Mouse (Mus musculus) megakaryocyte progenitor cell, adult 5-6 weeks (primary cell): ENCODE data around the gene Rex1bd. TPM values are rescaled to one million over a fixed set of nuclear protein-coding genes. Genes with fewer than 3 reads are reported as not detected.

Source experiments
- ATAC-seq: replicated peaks from 2 replicates; pipeline ENCODE4 v1.8.0; 2016; ENCODE audit warnings: mild to moderate bottlenecking, moderate TSS enrichment, inconsistent platforms; ENCODE audit not compliant: poor library complexity
- total RNA-seq, 2 experiments: library from RNA; stranded (forward) in 1 of 2; stranded (reverse) in 1 of 2; fragments of 157-497, 149-512 nt in 1 of 2; fragments of 200-1000 nt in 1 of 2; gene quantifications; 2 replicates each; pipeline versions ENCODE4 v1.2.3 to v1.2.4; 2015 to 2017

Rex1bd gene
- total RNA-seq (2015) (40.6 and 41.3 TPM in 2 replicates), total RNA-seq (2017) (42.1 and 50.4 TPM in 2 replicates)

GRCm38 (mm10) chr8:70506328-70507026 is at the start of gene Rex1bd:
Gene Rex1bd, minus strand, starts transcription at chr8:70506752.
- ATAC-seq = peak; percentile 56

GRCm38 (mm10) chr8:70555079-70555747 is 48.7 kb upstream of the Rex1bd start:
- ATAC-seq = no peak

DNA sequence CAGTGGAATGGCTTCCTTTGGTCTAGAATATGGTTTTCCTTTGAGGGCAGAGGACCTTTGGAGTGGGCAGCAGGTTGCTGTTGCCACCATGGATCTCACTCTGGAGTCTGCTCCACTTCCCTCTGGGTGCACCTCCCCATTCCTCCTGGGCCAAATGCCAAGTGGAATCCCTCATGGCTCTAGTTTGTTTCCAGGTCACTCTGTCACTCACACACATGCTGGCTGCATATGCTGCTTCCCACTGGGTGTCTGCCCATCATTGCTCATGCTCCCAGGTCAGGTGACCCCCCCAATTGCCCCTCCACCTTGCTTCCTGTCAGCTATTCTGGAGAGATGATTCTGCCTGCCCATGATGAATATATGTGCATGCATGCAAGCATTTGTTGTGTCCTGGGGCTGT is 47.2 kb upstream of the Rex1bd start:
- no peak for ATAC-seq

GRCm38 (mm10) chr8:70552836-70553235 is 46.3 kb upstream of the Rex1bd start:
- peak; percentile 51 for ATAC-seq

GRCm38 (mm10) chr8:70551558-70552161 is 45.1 kb upstream of the Rex1bd start:
- ATAC-seq = no peak

DNA sequence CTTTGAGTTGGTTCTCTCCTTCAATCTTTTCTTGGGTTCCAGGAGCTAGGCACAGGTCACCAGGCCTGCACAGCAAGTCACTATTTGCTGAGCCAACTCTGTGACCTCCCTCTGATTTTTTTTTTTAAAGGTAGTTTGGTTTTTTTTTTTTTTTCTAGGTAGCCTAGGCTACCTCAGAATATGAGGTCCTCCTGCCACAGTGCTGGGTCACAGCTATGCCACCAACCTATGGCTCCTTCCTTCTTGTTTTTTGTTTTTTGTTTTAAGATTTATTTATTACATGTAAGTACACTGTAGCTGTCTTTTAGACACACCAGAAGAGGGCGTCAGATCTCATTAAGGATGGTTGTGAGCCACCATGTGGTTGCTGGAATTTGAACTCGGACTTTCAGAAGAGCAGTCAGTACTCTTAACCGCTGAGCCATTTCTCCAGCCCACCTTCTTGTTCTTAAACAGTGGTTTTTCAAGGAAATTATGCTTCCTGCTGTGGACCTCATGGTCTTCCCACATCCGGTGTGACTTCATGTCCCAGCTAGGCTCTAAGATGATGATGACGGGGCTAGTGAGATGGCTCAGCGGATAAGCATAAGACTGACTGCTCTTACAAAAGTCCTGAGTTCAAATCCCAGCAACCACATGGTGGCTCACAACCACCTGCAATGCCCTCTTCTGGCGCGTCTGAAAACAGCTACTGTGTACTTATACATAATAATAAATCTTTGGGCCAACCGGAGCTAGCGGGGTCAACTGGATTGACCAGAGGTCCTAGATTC is 43.0 kb upstream of the Rex1bd start:
- ATAC-seq = peak; percentile 81

DNA sequence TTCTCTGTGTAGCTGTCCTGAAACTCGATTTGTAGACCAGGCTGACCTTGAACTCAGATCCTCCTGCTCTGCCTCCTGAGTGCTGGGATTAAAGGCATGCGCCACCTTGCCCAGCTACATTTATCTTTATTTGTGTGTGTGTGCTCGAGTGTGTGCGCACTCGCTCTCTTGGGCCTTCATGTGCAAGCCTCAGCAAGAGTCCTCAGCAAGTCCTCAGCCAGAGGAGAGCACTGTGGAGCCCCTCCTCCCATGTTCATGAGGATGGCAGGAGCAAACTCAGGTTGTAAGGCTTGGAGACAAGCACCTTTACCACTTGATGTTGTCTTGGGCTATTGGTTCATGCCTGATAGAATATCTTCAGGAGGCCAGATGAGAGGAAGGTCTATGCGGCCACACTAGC is 41.2 kb upstream of the Rex1bd start:
- ATAC-seq = no peak

DNA sequence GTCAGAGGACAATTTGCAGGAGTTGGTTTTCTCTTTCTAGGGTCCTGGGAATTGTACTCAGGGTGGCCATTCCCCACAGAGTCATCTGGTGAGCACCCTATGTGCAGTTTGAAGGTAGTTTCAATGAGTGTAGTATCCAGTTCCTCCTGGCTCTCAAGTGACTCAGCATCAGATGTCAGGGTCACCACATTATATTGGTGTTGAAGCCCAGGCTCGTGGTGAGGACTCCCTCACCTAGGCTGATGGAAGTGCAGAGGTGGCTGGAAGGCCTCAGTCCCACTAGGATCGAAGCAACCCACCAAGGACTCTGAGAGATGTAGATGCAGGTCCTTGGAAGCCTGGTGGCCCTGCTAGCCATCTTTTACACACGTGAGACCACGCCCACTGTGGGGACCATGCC is 39.9 kb upstream of the Rex1bd start:
- no peak for ATAC-seq

DNA sequence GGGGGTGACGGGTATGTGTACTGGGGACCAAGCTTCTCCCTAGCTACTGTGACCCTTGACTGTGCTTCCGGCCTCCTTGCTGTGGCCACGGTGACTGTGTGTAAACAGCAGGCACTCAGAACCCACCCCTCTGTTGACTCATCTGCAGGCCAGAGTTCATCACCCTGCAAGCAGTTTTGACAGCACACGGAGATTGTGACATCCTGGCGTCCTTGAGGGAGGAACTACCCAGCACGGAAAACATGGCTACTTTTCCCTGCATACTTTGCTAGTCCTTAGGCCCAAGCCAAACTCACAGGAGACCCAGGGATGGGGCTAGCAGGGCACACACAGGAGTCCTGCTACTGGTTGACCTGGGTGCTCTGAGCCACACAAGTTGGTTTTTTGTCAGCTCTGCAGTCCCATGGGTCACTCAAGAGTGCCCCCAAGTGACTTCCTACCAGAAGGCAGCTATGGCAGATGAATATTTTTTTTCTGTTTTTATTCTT is 37.7 kb upstream of the Rex1bd start:
- peak; percentile 55 for ATAC-seq

DNA sequence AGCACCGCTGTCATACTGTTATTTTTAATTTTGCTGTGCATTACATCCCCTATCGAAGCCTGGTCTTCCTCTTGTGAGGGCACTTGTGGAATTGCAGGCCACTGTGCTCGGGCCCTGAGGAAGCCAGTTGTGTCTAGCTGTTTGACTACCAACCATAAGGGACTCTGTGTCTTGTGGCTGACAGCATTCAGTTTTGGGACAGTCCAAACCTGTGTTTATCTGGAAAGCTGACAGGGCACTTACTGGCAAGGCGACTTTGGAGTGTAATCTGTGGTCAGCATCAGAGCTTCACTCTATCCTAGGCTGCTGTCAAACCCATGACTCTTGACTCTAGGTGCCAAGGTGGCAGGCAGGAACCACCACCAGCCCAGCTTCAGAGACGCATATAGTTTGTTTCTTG is 34.5 kb upstream of the Rex1bd start:
- no peak for ATAC-seq

- no peak for ATAC-seq
These were observed 34.0 kb upstream of the Rex1bd start for GRCm38 (mm10) chr8:70540507-70541071.

DNA sequence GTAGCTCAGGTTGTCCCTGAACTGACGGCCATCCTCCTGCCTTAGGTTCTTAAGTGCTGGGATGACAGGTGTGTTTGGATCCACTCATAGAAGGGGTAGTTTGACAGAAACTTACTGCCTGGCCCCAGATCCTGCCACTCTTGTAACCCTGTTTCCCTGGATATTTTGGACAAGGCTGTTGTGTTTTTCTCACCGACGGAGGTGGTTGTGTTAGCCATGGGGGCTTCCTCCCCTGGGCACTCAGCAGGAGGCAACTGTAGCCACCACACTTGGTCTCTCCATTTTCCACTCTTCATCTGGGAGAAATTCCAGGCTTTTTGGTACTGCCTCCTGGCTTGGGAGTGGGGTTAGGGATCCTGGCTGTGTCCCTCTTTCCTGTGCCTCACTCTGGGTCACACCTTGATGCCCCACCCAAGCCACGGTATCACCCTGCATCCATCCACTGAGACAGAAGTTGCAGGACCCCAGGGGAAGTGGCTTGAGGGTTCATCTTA is 33.5 kb upstream of the Rex1bd start:
- ATAC-seq = no peak

GRCm38 (mm10) chr8:70539077-70539813 is 32.7 kb upstream of the Rex1bd start, which contains the start of gene Ell:
Gene Ell, plus strand, starts transcription at chr8:70539457.
- ATAC-seq = peak; percentile 67

GRCm38 (mm10) chr8:70538633-70539076 is 32.1 kb upstream of the Rex1bd start:
- ATAC-seq = peak; percentile 75

- ATAC-seq = peak; percentile 12; the same call in 1 of the 2 replicates
These were observed 31.6 kb upstream of the Rex1bd start for GRCm38 (mm10) chr8:70538024-70538579.

- ATAC-seq = no peak
These were observed 29.1 kb upstream of the Rex1bd start for GRCm38 (mm10) chr8:70535701-70536100.

- no peak for ATAC-seq
These were observed 28.7 kb upstream of the Rex1bd start for GRCm38 (mm10) chr8:70535221-70535620.

DNA sequence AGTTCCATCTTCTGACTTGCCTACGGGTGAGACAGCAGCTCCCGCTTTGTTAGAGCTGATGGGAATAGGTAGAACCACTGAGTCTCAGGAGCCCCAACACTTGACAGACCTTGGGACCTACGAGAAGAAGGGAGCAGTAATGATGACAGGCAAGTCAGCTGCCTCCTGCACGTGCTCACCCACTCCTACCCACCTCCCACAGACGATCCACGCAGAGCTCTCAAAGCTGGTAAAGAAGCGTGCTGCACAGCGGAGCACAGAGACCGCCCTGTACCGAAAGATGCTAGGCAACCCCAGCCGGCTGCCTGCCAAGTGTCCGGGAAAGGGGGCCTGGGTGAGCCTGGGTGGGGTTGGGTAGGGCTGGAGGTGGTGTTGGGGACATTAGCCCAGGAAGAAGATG is 27.7 kb upstream of the Rex1bd start:
- no peak for ATAC-seq

GRCm38 (mm10) chr8:70530314-70530713 is 23.8 kb upstream of the Rex1bd start:
- ATAC-seq = no peak
